Mouse (Mus musculus): Measurements from ENCODE around the gene Mybphl. TPM values are rescaled to one million over a fixed set of nuclear protein-coding genes. Genes with fewer than 3 reads are reported as not detected.
A peak's percentile ranks its signal among the peaks of the same experiment; 100 is the strongest.

Gene Mybphl
- polyA plus RNA-seq, 1 experiment from 2014 or later = 0.75 TPM

DNA sequence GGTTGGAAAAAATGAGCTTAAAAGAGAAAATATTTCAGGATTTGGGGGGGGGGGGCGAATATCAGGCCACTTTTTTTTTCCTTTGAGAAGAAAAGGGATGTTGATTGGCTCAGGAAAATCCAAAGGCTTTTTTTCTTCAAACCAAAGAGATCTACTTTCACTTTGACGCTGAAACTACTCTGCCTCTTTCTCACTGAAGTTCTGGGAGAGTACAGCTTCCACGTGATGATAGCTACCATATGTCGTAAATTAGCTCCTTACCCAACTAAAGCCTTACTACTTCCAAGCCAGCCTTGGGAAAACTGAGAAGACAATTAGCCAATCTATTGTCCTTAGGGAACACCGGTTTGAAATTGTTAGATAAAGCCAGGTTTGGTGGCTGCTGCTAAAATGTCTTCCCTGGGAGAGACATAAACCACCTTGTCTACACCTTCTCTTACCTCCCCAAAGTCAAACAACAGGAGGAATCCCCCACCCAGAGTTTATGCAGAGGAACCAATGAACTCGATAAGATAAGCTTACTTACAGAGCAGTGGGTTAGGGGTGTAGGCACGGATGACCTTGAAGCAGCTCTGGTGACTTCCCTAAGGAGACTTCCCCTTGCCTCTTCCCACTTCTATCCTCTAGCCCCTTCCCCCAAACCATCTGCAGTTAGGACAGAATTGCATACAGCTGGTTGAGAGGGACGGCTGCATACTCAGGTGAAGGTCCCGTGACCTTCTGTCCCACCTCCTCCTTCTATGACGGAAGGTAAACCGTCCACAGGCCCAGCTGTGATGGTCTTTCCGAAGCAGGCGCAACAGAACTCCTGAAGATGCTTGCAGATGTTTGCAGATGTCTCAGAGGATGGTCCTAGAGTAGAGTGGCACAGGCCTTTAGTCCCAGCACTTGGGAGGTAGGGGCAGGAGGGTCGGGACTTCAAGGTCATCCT, 17.5 kb downstream of the Mybphl start:
- no peak for TF ChIP-seq CTCF (IDR thresholded peaks at IDR 0.05; ENCODE audit: low read depth)
- peak; percentile 50 for DNase-seq
- Histone ChIP-seq H3K4me1 (ENCODE audit: insufficient read depth) (peaks cover 21% of the 10 kb centered on the region), H3K9me3 (ENCODE audit: low read depth, low read length) (no peaks in the 10 kb centered on the region), H3K27ac (ENCODE audit: low read depth) (peak overlapping the region; percentile 25; the same call in 1 of the 2 replicates), H3K27me3 (ENCODE audit: insufficient read depth, low read length) (no peaks in the 10 kb centered on the region), H3K9ac (peak overlapping the region; percentile 17), H3K4me2 (peak overlapping the region; percentile 78), H3K4me3 (ENCODE audit: low read depth, low read length) (peak overlapping the region; percentile 44; the same call in 1 of the 2 replicates), H3K36me3 (ENCODE audit: insufficient read depth) (peaks cover 19% of the 10 kb centered on the region)
- 58% methylated on average over 14 of the region's 14 CpGs for WGBS
- no peak for ATAC-seq (ENCODE audit: insufficient read depth)

DNA sequence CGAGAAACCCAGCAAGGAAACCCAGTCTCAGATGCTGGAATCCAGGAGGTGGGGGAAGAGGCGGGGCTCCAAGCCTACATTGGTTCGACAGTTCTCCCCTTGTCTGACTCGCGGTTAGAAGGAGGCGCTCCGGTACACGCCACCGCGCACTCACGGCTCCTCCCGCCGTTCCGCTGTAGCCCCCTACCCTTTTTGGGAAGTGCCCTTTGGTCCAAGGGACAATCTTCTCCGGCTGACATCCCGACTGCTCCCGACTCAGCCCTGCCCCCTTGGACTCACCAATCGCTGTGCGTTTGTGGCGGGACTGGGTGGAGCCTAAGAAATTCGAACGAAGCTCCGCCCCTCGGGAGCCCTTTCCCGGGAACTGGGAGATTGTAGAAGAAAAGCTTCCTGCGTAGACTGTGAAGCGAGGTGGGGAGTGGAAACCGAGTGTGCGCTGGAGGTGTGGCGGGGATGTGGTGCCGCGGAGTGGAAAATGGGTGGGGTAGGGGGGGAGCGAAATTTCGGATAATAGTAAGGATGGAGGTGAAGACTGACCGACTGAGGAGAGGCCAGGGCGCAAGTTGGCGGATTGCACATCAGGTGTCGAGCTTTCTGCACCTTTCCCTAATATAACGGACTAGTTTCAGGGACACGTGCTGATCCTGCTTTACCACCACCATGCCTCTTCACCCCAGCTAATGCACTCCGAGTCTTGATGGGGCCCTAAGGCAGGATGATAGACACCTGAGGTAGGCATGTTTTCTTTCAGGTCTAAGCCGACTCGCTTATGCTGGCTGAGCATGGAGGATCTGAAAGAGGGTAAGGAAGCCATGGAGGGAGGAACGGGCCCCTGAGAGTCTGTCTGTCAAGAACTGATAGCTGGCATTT, 19.0 kb downstream of the Mybphl start, which contains the start of gene Psrc1:
Gene Psrc1 (plus strand): TSS at position 355 of the 870 bp plus-strand sequence.
- peak; percentile 98 for DNase-seq
- no peaks in the 10 kb centered on the region for H3K9me3 ChIP-seq (ENCODE audit: low read depth, low read length)
- H3K9ac ChIP-seq = peak within 1 kb of the TSS; percentile 46
- TF ChIP-seq CTCF (IDR thresholded peaks at IDR 0.05; ENCODE audit: low read depth) = peak; percentile 5; the same call in 1 of the 2 replicates
- peaks cover 26% of the 10 kb centered on the region for H3K36me3 ChIP-seq (ENCODE audit: insufficient read depth)
- WGBS = under 1% methylated on average over 44 of the region's 44 CpGs
- ATAC-seq (ENCODE audit: insufficient read depth) = peak; percentile 90
- H3K4me1 ChIP-seq (ENCODE audit: insufficient read depth) = peaks cover 21% of the 10 kb centered on the region
- H3K4me2 ChIP-seq = peak within 1 kb of the TSS; percentile 78
- no peaks in the 10 kb centered on the region for H3K27me3 ChIP-seq (ENCODE audit: insufficient read depth, low read length)
- H3K4me3 ChIP-seq (ENCODE audit: low read depth, low read length) = peak within 1 kb of the TSS; percentile 44
- peak within 1 kb of the TSS; percentile 12; the same call in 1 of the 2 replicates for H3K27ac ChIP-seq (ENCODE audit: low read depth)

DNA sequence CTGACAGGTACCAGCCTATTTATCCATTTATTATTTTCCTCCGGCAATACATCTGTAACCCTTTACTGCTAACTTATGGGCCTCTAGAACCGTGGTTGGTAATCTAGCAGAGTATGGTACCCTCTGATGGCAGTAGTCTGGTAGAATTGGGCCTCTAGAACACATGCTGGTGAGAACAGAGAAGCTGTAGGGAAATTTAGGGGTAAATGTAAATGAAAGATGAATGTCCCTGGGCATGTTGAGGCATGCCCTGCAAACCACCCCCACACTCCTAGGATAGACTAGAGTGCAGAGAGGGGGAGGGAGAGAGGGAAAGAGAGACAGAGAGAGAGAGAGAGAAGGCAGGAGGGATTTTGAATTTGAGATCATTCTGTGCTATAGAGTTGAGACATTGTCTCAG, 19.7 kb downstream of the Mybphl start:
- Histone ChIP-seq H3K4me3 (ENCODE audit: low read depth, low read length) (peak overlapping the region; percentile 44), H3K4me1 (ENCODE audit: insufficient read depth) (peaks cover 24% of the 10 kb centered on the region), H3K27me3 (ENCODE audit: insufficient read depth, low read length) (no peaks in the 10 kb centered on the region), H3K9me3 (ENCODE audit: low read depth, low read length) (no peaks in the 10 kb centered on the region), H3K4me2 (peak overlapping the region; percentile 78), H3K36me3 (ENCODE audit: insufficient read depth) (peaks cover 26% of the 10 kb centered on the region), H3K9ac (peak overlapping the region; percentile 46), H3K27ac (ENCODE audit: low read depth) (no peak overlapping the region)
- WGBS = 27% methylated on average over 2 of the region's 2 CpGs
- DNase-seq = no peak
- no peak for ATAC-seq (ENCODE audit: insufficient read depth)
- TF ChIP-seq CTCF (IDR thresholded peaks at IDR 0.05; ENCODE audit: low read depth) = no peak

DNA sequence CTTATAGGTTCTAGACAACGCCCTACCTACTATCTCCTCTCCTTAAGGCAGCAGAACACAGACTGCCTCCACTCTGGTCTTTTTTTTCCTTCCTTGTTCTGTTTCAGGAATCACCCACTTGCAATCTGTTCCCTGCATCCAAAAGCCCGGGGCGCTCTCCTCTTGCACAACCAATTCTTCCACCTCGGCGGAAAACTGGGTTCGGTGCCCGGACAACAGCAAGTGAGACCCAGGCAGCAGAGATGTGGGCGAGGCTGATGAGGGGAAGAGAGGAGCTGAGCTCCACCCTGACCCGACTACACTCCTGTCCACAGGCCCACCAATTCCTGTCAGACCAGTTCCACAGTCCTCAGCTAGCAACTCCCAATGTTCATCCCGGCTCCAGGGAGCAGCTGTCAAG, 21.5 kb downstream of the Mybphl start:
- Histone ChIP-seq H3K36me3 (ENCODE audit: insufficient read depth) (peaks cover 26% of the 10 kb centered on the region), H3K9ac (no peak overlapping the region; the same call in 1 of the 2 replicates), H3K4me1 (ENCODE audit: insufficient read depth) (peaks cover 24% of the 10 kb centered on the region), H3K4me2 (no peak overlapping the region), H3K4me3 (ENCODE audit: low read depth, low read length) (no peak overlapping the region), H3K27me3 (ENCODE audit: insufficient read depth, low read length) (no peaks in the 10 kb centered on the region), H3K27ac (ENCODE audit: low read depth) (no peak overlapping the region), H3K9me3 (ENCODE audit: low read depth, low read length) (no peaks in the 10 kb centered on the region)
- no peak for ATAC-seq (ENCODE audit: insufficient read depth)
- WGBS = 78% methylated on average over 10 of the region's 10 CpGs
- no peak for TF ChIP-seq CTCF (IDR thresholded peaks at IDR 0.05; ENCODE audit: low read depth)
- no peak for DNase-seq

DNA sequence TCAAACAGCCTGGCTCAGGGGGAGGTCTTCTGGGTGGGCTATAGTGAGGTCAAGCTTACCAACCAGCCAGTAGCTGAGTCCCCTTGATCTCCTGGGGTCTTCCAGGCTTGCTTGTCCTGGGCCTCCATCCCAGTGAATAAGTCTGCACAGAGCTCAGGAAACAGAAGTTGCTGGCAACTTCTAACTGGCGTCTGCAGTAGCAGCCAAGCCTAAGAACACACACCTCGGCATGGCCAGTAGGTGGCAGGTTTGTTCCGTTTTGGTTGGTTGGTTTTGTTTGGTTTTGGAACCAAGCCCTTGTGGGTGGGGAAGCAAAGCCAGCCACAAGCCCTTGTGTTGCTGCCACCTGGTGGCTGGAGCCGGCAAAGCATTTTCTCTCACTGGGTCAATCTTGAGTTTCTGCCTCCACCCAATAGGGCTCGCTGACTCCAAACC, 24.4 kb downstream of the Mybphl start:
- ATAC-seq (ENCODE audit: insufficient read depth) = peak; percentile 71

DNA sequence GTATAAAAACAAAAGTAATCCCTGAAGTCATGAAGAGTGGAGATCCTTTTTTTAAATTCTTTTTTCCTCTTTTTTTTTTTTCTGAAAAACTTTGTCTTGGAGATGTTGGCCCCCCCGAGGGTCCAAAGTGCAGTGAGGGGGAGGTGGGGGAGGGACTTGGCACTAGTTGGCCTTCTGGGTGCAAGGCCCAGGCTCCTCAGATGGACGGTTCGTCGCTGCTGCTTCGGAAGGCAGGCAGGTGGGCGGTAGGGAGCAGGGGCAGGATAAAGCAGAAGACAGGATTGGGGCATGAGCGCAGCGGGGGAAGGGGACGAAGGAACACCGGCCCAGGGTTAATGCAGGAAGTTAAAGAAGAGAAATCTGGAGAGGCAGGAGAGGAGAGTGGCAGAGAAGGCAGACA, 27.6 kb downstream of the Mybphl start:
- H3K27ac ChIP-seq (ENCODE audit: low read depth) = peak overlapping the region; percentile 60; the same call in 1 of the 2 replicates
- H3K9me3 ChIP-seq (ENCODE audit: low read depth, low read length) = no peaks in the 10 kb centered on the region
- no peak overlapping the region; the same call in 1 of the 2 replicates for H3K9ac ChIP-seq
- no peak for TF ChIP-seq CTCF (IDR thresholded peaks at IDR 0.05; ENCODE audit: low read depth)
- DNase-seq (peak; percentile 57), ATAC-seq (ENCODE audit: insufficient read depth) (no peak)
- H3K4me3 ChIP-seq (ENCODE audit: low read depth, low read length) = no peak overlapping the region
- H3K36me3 ChIP-seq (ENCODE audit: insufficient read depth) = peaks cover 13% of the 10 kb centered on the region; the same call in 1 of the 2 replicates
- H3K4me2 ChIP-seq = peak overlapping the region; percentile 41; the same call in 1 of the 2 replicates
- peaks cover 7% of the 10 kb centered on the region; the same call in 1 of the 2 replicates for H3K4me1 ChIP-seq (ENCODE audit: insufficient read depth)
- WGBS = 7% methylated on average over 10 of the region's 10 CpGs
- no peaks in the 10 kb centered on the region for H3K27me3 ChIP-seq (ENCODE audit: insufficient read depth, low read length)

More for the DNA sequence above, 24.4 kb downstream of the Mybphl start:
- 2% methylated on average over 5 of the region's 5 CpGs for WGBS
- peak; percentile 100 for DNase-seq
- Histone ChIP-seq H3K4me2 (peak overlapping the region; percentile 39), H3K4me3 (ENCODE audit: low read depth, low read length) (no peak overlapping the region), H3K9ac (peak overlapping the region; percentile 4; the same call in 1 of the 2 replicates), H3K36me3 (ENCODE audit: insufficient read depth) (peaks cover 33% of the 10 kb centered on the region), H3K9me3 (ENCODE audit: low read depth, low read length) (no peaks in the 10 kb centered on the region), H3K27ac (ENCODE audit: low read depth) (peak overlapping the region; percentile 77), H3K27me3 (ENCODE audit: insufficient read depth, low read length) (no peaks in the 10 kb centered on the region), H3K4me1 (ENCODE audit: insufficient read depth) (peaks cover 17% of the 10 kb centered on the region)
- TF ChIP-seq CTCF (IDR thresholded peaks at IDR 0.05; ENCODE audit: low read depth) = peak; percentile 98

All from lung, embryonic 14.5 days (tissue).